Mouse (Mus musculus): Measurements from ENCODE around the gene Zbtb16. TPM values are rescaled to one million over a fixed set of nuclear protein-coding genes. Genes with fewer than 3 reads are reported as not detected.

Gene Zbtb16
- polyA plus RNA-seq, 1 experiment from 2014 or later, result 7.7 TPM

- no peaks in the 10 kb centered on the region for H3K36me3 ChIP-seq
- ATAC-seq (ENCODE audit: low FRiP score, low read depth), result no peak
- no peak overlapping the region for H3K27ac ChIP-seq
- H3K9me3 ChIP-seq, result no peaks in the 10 kb centered on the region
- H3K4me3 ChIP-seq, result no peak overlapping the region
- no peak overlapping the region for H3K9ac ChIP-seq
- H3K27me3 ChIP-seq (replicated peaks), result peaks cover 18% of the 10 kb centered on the region; the same call in 1 of the 2 replicates
- WGBS, result 7% methylated on average over 11 of the region's 11 CpGs
- peaks cover 54% of the 10 kb centered on the region for H3K4me1 ChIP-seq
- H3K4me2 ChIP-seq (replicated peaks), result no peak overlapping the region
Measured at GRCm38 (mm10) chr9:48674359-48675015, 161.5 kb downstream of the Zbtb16 start.

GRCm38 (mm10) chr9:48673804-48674203 is 162.2 kb downstream of the Zbtb16 start:
- ATAC-seq (ENCODE audit: low FRiP score, low read depth), result no peak
- H3K4me3 ChIP-seq, result no peak overlapping the region
- H3K9ac ChIP-seq, result no peak overlapping the region
- H3K27me3 ChIP-seq (replicated peaks), result peaks cover 18% of the 10 kb centered on the region; the same call in 1 of the 2 replicates
- H3K9me3 ChIP-seq, result no peaks in the 10 kb centered on the region
- no peak overlapping the region for H3K4me2 ChIP-seq (replicated peaks)
- H3K4me1 ChIP-seq, result peaks cover 47% of the 10 kb centered on the region
- WGBS, result 41% methylated on average over 5 of the region's 5 CpGs
- no peaks in the 10 kb centered on the region for H3K36me3 ChIP-seq
- no peak overlapping the region for H3K27ac ChIP-seq

DNA sequence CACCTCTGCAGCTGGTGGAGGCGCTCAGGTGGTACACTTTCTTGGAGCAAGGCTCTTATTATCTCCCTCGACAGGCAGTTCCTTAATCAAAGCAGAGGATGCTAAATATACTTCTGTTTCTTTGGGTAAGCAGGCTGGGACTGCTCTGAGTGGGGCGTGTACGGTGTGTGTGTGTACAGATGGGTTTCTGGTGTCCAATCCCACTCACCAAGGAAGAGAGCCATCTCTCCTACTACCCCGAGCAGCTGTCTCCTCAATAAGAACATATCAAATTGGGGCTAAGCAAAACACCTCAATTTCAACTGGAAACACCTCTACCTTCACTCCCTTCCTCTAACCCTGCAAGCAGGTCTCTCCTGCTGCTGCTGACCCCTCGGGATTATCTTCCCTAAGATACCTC is 162.8 kb downstream of the Zbtb16 start:
- no peak for ATAC-seq (ENCODE audit: low FRiP score, low read depth)
- Histone ChIP-seq H3K9ac (no peak overlapping the region), H3K4me1 (peaks cover 42% of the 10 kb centered on the region), H3K27ac (no peak overlapping the region), H3K27me3 (replicated peaks) (peaks cover 18% of the 10 kb centered on the region; the same call in 1 of the 2 replicates), H3K9me3 (no peaks in the 10 kb centered on the region), H3K4me3 (no peak overlapping the region), H3K4me2 (replicated peaks) (no peak overlapping the region), H3K36me3 (no peaks in the 10 kb centered on the region)
- WGBS, result 79% methylated on average over 6 of the region's 6 CpGs

DNA sequence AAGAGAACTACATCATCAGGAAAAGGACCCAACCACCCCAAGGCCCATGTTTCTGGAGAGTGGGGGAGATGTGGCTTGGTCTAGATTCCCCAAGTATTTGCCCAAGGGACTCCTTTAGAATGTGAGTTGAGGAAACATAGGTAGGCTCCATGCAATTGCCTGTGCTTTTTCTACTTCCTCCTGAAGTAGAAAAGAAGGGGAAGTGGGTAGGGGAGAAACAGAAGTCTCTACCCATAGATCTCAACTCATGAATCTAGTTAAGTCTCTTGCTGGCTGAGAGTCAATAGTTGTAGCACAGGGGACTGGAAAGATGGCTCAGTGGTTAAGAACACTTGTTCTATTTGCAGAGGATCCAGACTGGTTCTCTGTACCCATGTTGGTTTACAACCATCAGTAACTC is 164.2 kb downstream of the Zbtb16 start:
- Histone ChIP-seq H3K4me3 (no peak overlapping the region), H3K4me2 (replicated peaks) (no peak overlapping the region), H3K36me3 (no peaks in the 10 kb centered on the region), H3K27me3 (replicated peaks) (peaks cover 18% of the 10 kb centered on the region; the same call in 1 of the 2 replicates), H3K4me1 (peaks cover 31% of the 10 kb centered on the region), H3K9ac (no peak overlapping the region), H3K27ac (no peak overlapping the region), H3K9me3 (no peaks in the 10 kb centered on the region)
- ATAC-seq (ENCODE audit: low FRiP score, low read depth), result no peak

GRCm38 (mm10) chr9:48670156-48670555 is 165.9 kb downstream of the Zbtb16 start:
- H3K27ac ChIP-seq, result no peak overlapping the region
- no peak overlapping the region for H3K9ac ChIP-seq
- peaks cover 20% of the 10 kb centered on the region for H3K4me1 ChIP-seq
- no peak overlapping the region for H3K4me2 ChIP-seq (replicated peaks)
- peaks cover 19% of the 10 kb centered on the region; the same call in 1 of the 2 replicates for H3K27me3 ChIP-seq (replicated peaks)
- ATAC-seq (ENCODE audit: low FRiP score, low read depth), result no peak
- H3K4me3 ChIP-seq, result no peak overlapping the region
- no peaks in the 10 kb centered on the region for H3K9me3 ChIP-seq
- no peaks in the 10 kb centered on the region for H3K36me3 ChIP-seq
- 86% methylated on average over 13 of the region's 13 CpGs for WGBS

GRCm38 (mm10) chr9:48669672-48670071 is 166.3 kb downstream of the Zbtb16 start:
- no peak for ATAC-seq (ENCODE audit: low FRiP score, low read depth)
- peaks cover 15% of the 10 kb centered on the region for H3K4me1 ChIP-seq
- 77% methylated on average over 10 of the region's 10 CpGs for WGBS
- H3K27ac ChIP-seq, result no peak overlapping the region
- no peak overlapping the region for H3K4me3 ChIP-seq
- no peak overlapping the region for H3K9ac ChIP-seq
- H3K36me3 ChIP-seq, result no peaks in the 10 kb centered on the region
- peaks cover 19% of the 10 kb centered on the region; the same call in 1 of the 2 replicates for H3K27me3 ChIP-seq (replicated peaks)
- no peaks in the 10 kb centered on the region for H3K9me3 ChIP-seq
- H3K4me2 ChIP-seq (replicated peaks), result no peak overlapping the region

GRCm38 (mm10) chr9:48666702-48667101 is 169.3 kb downstream of the Zbtb16 start:
- Histone ChIP-seq H3K4me1 (peaks cover 17% of the 10 kb centered on the region), H3K27me3 (replicated peaks) (0 out of 2 replicates have a peak, but pooled peaks cover 8% of the 10 kb centered on the region), H3K4me2 (replicated peaks) (no peak overlapping the region), H3K9ac (no peak overlapping the region), H3K9me3 (no peaks in the 10 kb centered on the region), H3K27ac (no peak overlapping the region), H3K4me3 (no peak overlapping the region), H3K36me3 (no peaks in the 10 kb centered on the region)
- ATAC-seq (ENCODE audit: low FRiP score, low read depth), result no peak
- 90% methylated on average over 3 of the region's 3 CpGs for WGBS

GRCm38 (mm10) chr9:48663052-48663433 is 173.0 kb downstream of the Zbtb16 start:
- Histone ChIP-seq H3K27me3 (replicated peaks) (0 out of 2 replicates have a peak, but pooled peaks cover 5% of the 10 kb centered on the region), H3K36me3 (no peaks in the 10 kb centered on the region), H3K4me3 (no peak overlapping the region), H3K4me1 (peaks cover 24% of the 10 kb centered on the region), H3K9me3 (0 out of 2 replicates have a peak, but pooled peaks cover 4% of the 10 kb centered on the region), H3K4me2 (replicated peaks) (peak overlapping the region; percentile 36), H3K27ac (no peak overlapping the region), H3K9ac (no peak overlapping the region)
- 23% methylated on average over 13 of the region's 13 CpGs for WGBS
- peak; percentile 67 for ATAC-seq (ENCODE audit: low FRiP score, low read depth)

DNA sequence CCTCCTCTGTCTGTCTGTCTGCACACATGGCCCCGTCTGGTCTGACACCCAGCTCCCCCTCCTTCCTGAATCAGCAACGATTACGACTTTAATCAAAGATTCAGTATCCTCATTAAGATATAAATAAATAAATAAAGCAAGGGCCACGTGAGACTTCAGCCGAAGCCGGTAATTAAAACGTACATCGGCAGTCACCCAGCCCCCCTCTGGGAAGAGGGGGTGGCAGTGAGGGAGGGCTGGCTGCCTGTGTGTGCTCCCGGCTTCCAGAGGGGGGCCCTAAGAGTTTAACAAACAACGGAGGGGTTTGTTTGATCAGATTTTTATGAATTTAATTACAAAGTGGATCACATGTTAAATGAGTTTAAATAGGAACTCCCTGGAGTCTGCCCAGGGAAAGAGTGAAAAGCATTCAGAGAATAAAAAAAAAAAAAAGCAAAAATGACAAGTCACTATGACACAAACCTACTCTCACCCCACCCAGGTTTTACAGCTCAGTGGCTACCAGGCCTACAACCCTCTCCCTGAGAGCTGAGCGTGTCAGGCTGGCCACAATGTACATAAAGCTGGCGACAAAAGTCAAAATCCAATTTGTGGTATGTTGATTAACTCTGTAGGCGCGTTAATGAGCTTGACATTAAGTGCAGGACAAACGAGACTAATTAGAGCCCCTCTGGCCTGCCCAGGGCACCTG is 173.5 kb downstream of the Zbtb16 start:
- H3K9ac ChIP-seq, result 0 out of 2 replicates have a peak overlapping the region, but pooled peaks have one; percentile 23
- WGBS, result 28% methylated on average over 15 of the region's 15 CpGs
- no peak for ATAC-seq (ENCODE audit: low FRiP score, low read depth)

DNA sequence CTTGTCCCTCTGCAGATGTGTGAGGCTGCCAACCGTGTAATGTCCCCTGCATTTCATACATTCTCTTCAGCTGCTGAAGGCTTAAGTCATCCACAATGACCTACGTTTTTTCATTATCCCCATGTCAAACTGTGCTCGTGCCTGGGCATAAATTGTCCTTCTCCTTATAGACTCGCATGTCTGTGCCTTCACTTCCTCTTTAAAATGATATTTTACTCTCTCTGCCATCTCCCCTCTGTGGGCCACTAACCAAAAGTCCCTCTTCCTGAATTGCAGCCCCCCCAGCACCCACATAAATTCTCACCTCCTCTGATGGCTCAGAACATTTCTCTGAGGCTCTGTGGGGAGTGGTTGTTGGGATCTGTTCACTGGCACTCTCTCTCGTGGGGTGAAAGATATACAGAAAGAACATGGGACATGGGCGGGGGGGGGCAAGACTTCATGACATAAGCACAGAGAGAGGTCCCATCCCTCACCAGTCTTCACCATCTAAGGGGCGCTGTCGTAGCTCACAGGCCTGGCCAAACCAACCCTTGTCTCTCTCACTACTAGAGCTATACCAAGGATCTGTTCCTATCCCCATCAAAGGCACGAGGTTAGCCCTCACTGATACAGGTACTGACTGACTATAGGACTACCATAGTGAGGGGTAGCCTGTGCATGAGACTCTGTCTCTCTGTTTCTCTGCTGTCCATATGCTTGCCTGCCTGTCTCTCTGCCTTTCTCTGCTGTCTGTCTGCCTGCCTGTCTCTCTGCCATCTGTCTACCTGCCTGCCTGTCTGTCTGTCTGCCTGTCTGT is 174.6 kb downstream of the Zbtb16 start:
- Histone ChIP-seq H3K4me3 (no peak overlapping the region), H3K9ac (0 out of 2 replicates have a peak overlapping the region, but pooled peaks have one; percentile 23), H3K4me2 (replicated peaks) (no peak overlapping the region), H3K4me1 (peaks cover 27% of the 10 kb centered on the region), H3K27me3 (replicated peaks) (0 out of 2 replicates have a peak, but pooled peaks cover 5% of the 10 kb centered on the region), H3K36me3 (no peaks in the 10 kb centered on the region), H3K27ac (peak overlapping the region; percentile 7), H3K9me3 (0 out of 2 replicates have a peak, but pooled peaks cover 4% of the 10 kb centered on the region)
- ATAC-seq (ENCODE audit: low FRiP score, low read depth), result no peak
- 44% methylated on average over 9 of the region's 9 CpGs for whole genome bisulfite sequencing

More for the DNA sequence above, 173.5 kb downstream of the Zbtb16 start:
- H3K27ac ChIP-seq, result peak overlapping the region; percentile 7
- peak overlapping the region; percentile 36 for H3K4me2 ChIP-seq (replicated peaks)
- H3K4me1 ChIP-seq, result peaks cover 24% of the 10 kb centered on the region
- H3K4me3 ChIP-seq, result no peak overlapping the region
- 0 out of 2 replicates have a peak, but pooled peaks cover 4% of the 10 kb centered on the region for H3K9me3 ChIP-seq
- H3K27me3 ChIP-seq (replicated peaks), result 0 out of 2 replicates have a peak, but pooled peaks cover 5% of the 10 kb centered on the region
- no peaks in the 10 kb centered on the region for H3K36me3 ChIP-seq

DNA sequence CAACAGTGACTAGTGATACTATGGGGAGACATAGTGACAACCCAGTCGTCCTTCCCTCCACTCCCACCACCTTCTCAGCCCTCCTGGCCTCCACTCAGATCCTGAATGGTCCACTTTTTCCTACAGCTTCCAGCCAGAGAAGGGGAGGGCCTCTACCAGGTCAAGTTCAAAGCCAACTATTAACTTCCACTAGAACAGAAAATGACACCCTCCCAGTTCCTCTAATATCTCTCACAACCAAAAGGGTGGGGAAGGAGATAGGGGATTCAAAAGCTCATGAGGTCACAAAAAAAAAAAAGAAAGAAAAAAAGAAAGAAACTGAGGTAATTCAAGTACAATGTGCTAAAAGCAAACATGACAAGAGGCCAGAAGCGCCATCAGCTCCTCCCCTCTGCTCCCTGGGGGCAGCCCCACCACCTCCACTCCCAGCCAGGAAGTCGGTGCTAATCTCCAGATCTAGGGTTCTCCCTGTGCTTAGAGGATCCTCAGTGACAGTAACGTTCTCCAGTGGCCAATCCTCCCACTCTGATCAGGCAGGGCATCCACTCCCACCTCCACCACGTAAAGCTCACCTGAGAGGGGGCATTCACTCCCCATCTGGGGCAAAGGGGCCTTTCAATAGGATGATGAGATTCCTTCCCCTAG is 180.4 kb downstream of the Zbtb16 start:
- H3K9ac ChIP-seq, result no peak overlapping the region
- H3K4me3 ChIP-seq, result no peak overlapping the region
- no peaks in the 10 kb centered on the region; the same call in 1 of the 2 replicates for H3K27me3 ChIP-seq (replicated peaks)
- H3K4me2 ChIP-seq (replicated peaks), result no peak overlapping the region
- no peaks in the 10 kb centered on the region for H3K36me3 ChIP-seq
- 0 out of 2 replicates have a peak, but pooled peaks cover 4% of the 10 kb centered on the region for H3K9me3 ChIP-seq
- peaks cover 8% of the 10 kb centered on the region for H3K4me1 ChIP-seq
- no peak for ATAC-seq (ENCODE audit: low FRiP score, low read depth)
- 37% methylated on average over 5 of the region's 5 CpGs for WGBS
- no peak overlapping the region for H3K27ac ChIP-seq
